Mouse (Mus musculus): ENCODE results near the gene Cep112. TPM values are rescaled to one million over a fixed set of nuclear protein-coding genes. Genes with fewer than 3 reads are reported as not detected.
"Not testable (repeated sequence)": the region's sequence is repeated elsewhere in the genome, so short reads cannot be mapped to it uniquely, and the experiment has no call there.

Gene Cep112
- total RNA-seq, 1 experiment from 2014 or later = 16.8 TPM

GRCm38 (mm10) chr11:108799695-108800094 is 374.7 kb downstream of the Cep112 start:
- DNase-seq = no peak

DNA sequence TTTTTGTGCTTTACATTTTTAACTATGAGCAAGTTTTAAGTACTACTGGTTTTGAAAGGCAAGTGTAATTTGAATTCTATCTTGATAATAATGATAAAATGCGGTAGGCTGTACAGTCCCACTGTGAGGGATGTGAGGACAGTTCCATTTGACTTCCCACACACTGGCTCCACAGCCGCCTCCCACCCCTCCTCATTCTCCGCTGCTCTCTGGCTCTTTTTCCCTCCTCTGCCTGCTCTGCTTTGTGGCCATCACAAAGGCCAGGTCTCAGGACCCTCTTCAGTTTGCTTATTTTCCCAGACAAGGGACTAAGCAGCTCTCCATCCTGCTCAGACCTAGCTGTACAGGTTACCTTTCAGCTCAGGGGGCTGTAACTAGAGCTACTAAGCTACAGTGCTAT is 379.0 kb downstream of the Cep112 start:
- no peak for DNase-seq

GRCm38 (mm10) chr11:108805947-108806346 is 381.0 kb downstream of the Cep112 start:
- DNase-seq = no peak

DNA sequence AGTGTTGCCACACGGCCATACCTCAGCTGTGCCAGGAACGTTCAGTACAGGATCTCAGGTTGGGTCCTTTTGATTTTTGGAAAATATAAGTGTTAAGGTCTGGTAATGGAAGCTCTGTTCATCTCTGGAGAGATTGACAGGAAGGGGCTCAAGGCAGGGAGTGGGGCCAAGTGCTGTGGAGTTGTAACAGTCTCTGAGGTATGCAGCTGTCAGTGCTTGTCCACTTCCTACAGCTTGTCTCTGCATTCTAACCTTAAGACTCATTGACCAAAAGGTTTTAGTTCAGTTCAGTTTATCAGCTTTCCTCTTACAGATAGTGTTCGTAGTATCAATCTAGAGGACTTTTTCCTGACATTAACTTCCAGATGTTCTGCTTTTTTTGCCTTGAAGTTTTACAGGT is 384.6 kb downstream of the Cep112 start:
- no peak for DNase-seq

GRCm38 (mm10) chr11:108821771-108822170 is 396.8 kb downstream of the Cep112 start:
- DNase-seq = no peak

DNA sequence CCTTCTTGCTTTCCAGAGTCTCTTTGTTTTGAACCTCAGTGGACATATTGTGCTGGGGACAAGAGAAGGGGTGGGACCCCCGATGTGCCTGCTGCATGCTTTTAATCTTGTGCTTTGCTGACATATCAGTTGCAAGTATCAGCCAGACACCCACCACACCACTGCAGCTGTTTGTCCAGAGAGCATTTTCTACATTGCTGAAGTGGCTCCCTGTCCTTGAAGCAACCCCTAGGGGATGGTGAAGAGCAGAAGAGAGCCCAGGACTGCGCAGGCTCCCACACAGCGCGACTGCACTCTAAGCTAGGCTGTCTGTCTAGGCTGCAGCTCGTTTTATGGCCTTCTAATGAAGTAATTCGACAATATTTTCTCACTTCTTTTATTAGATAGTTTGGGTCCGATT is 397.3 kb downstream of the Cep112 start:
- DNase-seq = no peak

DNA sequence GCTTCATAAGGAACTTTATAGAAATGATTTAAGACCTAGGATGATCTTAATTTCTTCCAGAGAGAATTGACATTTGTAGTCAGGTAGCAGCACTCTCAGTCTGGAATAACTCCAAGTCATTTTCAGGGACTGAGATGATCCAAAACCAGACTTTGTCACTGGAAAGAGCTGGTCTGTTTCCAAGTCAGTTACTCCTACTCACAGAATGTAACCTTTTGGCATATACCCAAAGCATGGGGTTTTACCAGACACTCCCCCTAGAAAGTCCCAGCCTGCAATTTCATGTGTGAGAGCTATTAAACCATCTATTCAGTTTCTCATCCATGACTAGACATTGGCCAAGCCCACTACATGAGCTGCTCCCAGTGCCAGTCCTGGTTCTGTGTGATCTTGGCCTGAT is 402.3 kb downstream of the Cep112 start:
- DNase-seq = no peak

DNA sequence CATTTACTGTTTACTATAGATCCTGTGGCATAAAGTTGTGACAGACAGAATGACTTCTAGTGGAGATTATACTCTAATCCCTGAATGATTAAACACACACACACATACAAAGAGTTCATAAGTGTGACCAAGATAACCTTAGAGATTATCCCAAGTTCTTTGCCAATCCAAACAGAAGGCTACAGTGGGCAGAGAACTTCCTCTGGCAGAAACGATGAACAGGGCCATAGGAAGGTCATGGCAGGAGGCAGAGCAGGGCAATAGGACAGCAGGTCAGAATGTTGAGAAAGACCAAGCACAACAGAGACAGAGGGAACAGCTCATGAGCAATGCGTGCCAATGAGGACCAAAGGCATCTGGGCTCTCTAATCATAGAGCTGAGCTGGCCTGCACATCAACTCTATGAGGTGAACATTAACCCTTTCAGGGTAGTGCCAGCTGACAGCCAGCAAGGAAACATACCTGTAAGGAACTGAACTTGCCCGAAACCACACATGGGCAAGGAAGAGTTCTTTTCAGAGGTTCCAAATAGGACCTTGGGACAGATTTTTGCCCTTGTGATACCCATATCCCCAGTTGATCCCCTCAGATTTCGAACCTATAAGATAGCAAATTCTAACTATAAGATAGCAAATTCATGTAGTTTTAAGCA is 403.5 kb downstream of the Cep112 start:
- DNase-seq = peak; percentile 14

DNA sequence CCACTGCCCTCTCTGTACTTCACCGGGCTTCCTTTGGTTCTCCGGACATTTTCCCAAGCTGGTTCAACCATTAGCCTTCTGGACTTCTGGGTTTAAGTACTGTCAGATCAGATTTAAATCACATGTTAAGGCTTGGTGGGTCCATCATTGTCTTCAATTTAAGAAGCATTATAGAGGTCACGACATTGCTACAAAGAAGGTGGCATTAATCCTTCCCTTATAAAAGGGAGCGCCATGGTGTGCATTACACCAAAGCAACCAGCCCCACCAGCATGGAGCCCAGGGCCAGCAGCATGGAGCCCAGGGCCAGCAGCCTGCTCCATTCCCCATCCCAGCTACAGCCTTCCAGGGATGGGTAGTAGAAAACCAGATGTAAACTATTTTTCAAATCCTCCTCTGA is 411.7 kb downstream of the Cep112 start:
- DNase-seq = no peak

- DNase-seq = no peak
These were observed 415.2 kb downstream of the Cep112 start for GRCm38 (mm10) chr11:108840195-108840594.

GRCm38 (mm10) chr11:108842765-108843164 is 417.8 kb downstream of the Cep112 start:
- DNase-seq = no peak

DNA sequence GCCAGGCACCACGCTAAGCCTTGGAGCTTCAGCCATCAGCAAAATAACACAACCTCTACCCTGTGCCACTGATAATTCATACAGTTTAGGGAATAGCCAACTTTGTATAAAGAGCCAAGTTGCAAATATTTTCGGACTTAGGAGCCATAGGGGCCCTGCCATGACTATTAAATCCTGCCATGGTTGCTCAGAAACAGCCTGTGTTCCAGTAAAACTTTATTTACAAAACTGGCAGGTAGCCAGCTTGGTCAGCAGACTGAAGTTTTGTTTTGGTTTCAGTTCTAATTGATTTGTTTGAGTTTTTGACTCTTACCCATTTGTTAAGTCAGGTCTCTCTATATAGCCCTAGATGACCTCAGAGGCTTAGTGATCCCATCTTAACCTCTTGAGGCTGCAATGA is 421.0 kb downstream of the Cep112 start:
- DNase-seq = no peak

GRCm38 (mm10) chr11:108846479-108846878 is 421.5 kb downstream of the Cep112 start:
- peak; percentile 28 for DNase-seq

DNA sequence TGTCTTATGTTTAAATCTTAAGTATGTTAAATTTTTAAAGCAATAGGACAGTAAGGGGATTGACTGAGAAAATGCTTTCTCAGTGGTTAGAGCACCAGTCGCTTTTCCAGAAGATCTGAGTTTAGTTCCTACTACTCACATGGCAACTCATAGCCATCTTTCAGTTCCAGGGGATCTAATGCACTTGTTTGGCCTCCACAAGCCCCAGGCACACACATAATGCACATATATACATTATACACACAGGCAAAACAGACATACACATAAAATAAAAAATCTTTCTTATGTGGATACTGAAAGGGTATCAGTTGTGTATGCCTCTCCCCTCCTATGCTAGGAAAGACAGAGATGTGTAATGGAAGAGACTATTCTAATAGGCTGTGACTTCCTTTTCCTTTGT is 426.8 kb downstream of the Cep112 start:
- DNase-seq = no peak

GRCm38 (mm10) chr11:108857254-108857653 is 432.3 kb downstream of the Cep112 start:
- DNase-seq = no peak

- peak; percentile 37 for DNase-seq
These were observed 432.8 kb downstream of the Cep112 start for GRCm38 (mm10) chr11:108857678-108858338.

DNA sequence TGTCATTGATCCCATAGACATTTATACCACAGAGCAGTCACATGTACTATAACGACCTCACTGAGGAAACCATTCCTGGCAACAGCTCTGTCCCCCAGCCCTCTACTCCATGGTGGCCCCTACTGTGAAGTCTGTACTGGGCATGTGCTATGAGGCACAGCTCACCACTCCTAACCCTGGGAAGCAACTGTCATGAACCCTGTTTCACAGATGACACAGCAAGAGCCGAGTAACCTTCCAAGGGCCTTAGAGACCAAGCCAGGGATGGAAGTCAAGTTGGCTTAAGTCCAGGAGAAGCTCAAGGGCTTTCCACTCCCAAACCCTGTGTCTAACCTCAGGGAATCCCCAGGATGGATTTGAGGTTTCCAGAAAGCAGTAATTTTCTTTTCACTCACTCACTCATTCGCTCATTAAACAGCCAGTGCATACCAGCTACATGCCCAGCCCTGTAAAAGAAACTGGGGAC is 433.4 kb downstream of the Cep112 start:
- peak; percentile 16 for DNase-seq

GRCm38 (mm10) chr11:108858846-108859245 is 433.9 kb downstream of the Cep112 start:
- no peak for DNase-seq

- no peak for DNase-seq
These were observed 437.4 kb downstream of the Cep112 start for GRCm38 (mm10) chr11:108862360-108862759.

DNA sequence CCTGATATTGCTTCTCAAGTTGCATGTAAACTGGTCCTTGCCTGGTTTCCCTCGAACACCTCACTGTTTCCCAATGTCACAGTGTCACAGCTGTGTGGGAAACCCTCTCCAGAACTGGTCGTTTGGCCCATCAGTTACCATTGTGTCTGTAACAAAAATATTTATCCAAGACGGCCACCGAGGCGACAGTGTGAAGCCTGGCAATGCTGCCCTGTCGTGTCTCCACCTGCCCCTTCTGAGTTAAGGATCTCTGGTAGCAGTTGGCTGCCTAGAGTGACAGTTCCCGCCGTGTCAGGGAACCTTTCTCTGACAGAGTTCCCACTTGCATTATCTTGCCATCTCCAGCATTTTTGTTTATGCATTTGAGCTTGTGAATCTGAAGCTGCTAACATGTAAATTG is 440.8 kb downstream of the Cep112 start:
- no peak for DNase-seq

GRCm38 (mm10) chr11:108867538-108867937 is 442.5 kb downstream of the Cep112 start:
- DNase-seq = peak; percentile 69

- DNase-seq = not testable (repeated sequence)
These were observed 446.3 kb downstream of the Cep112 start for GRCm38 (mm10) chr11:108871284-108871683.

- DNase-seq = no peak
These were observed 446.8 kb downstream of the Cep112 start for GRCm38 (mm10) chr11:108871748-108872147.

DNA sequence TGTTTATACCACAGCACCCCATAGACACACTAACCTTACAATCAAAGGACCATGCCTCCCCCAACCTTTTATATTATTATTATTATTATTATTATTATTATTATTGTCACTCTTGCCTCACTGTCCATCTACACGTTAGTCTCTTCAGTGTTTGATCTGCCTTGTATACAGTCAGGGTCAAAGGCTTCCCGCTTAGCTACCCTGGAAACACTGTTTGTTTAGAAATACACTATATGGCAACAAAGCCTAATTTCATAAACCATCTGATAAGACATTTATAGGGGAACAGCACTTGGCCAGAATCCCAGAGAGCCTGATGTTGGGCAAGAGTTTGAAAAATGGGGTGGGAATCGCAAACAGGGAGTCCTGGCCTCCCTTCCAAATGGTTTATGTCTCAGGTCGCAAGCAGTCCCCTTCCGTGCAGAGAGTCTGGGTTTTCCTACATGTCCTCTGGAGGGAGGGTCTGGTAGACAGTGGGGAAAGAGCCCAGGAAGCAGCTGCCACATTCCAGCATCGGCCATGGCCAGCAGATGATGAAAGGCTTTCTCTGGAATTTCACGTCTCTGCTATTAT is 451.7 kb downstream of the Cep112 start:
- DNase-seq = peak; percentile 28
